Mouse (Mus musculus): Measurements from ENCODE around the gene Rab38.

DNA sequence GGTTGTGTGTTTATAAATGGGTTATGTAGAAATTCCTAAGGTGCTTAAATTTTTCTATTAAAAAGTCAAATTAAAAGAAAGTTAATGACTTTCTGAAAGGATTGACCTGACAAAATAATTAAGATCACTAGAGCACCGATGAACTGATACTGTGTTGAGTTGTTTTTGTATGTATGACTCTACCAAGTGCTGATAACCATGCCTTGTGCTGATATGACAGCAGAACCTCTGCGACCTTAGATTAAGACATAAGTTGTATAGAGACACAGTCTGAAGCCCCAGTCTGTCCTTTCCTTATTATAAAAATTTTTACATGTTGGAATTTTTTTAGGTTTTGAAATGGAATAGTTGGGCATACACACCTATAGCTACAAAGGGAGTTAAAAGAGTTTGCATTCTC lies 79.7 kb downstream of the Rab38 start:
- TF ChIP-seq CTCF (IDR thresholded peaks at IDR 0.05; ENCODE audit: borderline replicate concordance, control insufficient read depth, extremely low read depth, insufficient read depth, low read length, poor library complexity) = no peak
- no peak for TF ChIP-seq POLR2A (IDR thresholded peaks at IDR 0.05; ENCODE audit: control insufficient read depth, extremely low read depth, insufficient read depth, low read length, poor library complexity)
